Comparison of ENCODE assay signal across 28 mouse cellular contexts in genomic region chr5:64764452-64764851, GRCm38 (mm10). TPM values are rescaled to one million over a fixed set of nuclear protein-coding genes. Genes with fewer than 3 reads are reported as not detected.
DNase-seq lines count a peak whose midpoint lies in the region; ATAC-seq and TF ChIP-seq lines count a peak whose summit lies in the region.
"Had no signal": no experiment of that assay in that cellular context is flagged by ENCODE, and none has a peak within 500 bp of the region (broad histone marks: within the 10 kb centered on the region; RNA-seq: fewer than 3 reads in every experiment).

No protein-coding gene starts in this region.

- H3K36me3 ChIP-seq in thymus, adult 2 months (ENCODE audit: control insufficient read depth, insufficient read depth, low read length), result no peaks in the 10 kb centered on the region
- H3K36me3 ChIP-seq: embryonic facial prominence, embryonic 12.5 days; forebrain, embryonic 12.5 days; heart, embryonic 13.5 days; neural tube, embryonic 13.5 days; stomach, embryonic 15.5 days had no signal

- DNase-seq in thymus, adult 2 months, result peak; percentile 28
- DNase-seq in thymus, postnatal 4 days, result no peak
- DNase-seq in ZHBTc4 (ENCODE audit: low read depth, low spot score), result peak; percentile 48
- peak; percentile 14 to 38 for DNase-seq in thymus, postnatal 36 days
- DNase-seq in left cerebral cortex, adult 9 months (ENCODE audit: low spot score in 2 of 2), result no peak
- no peak for DNase-seq in cerebellum, adult 8-10 months
- DNase-seq in kidney, adult 8-10 months, result no peak
- DNase-seq: adrenal gland, postnatal 10 days; cerebellum, postnatal 14 days; heart, adult 2 months; heart, postnatal 14 days; kidney, adult 11 months; layer of hippocampus, adult 9-11 months; lung, embryonic 14.5 days; midbrain, embryonic 14.5 days; retina, postnatal 1 day; right cerebral cortex, postnatal 25 days; spleen, adult 18-20 months had no signal

- TF ChIP-seq POLR2A in thymus, adult 2 months (IDR thresholded peaks at IDR 0.05; ENCODE audit: control insufficient read depth, extremely low read depth, insufficient read depth, low read length, poor library complexity), result no peak

- H3K4me1 ChIP-seq in thymus, adult 2 months (replicated peaks; ENCODE audit: control insufficient read depth, insufficient read depth, low read length), result peaks cover 18% of the 10 kb centered on the region
- H3K4me1 ChIP-seq: embryonic facial prominence, embryonic 12.5 days; forebrain, embryonic 12.5 days; heart, embryonic 13.5 days; neural tube, embryonic 13.5 days; stomach, embryonic 15.5 days had no signal

- no peaks in the 10 kb centered on the region for H3K27me3 ChIP-seq in thymus, adult 2 months (ENCODE audit: control insufficient read depth, insufficient read depth, low read length)
- H3K27me3 ChIP-seq: embryonic facial prominence, embryonic 12.5 days; forebrain, embryonic 12.5 days; heart, embryonic 13.5 days; neural tube, embryonic 13.5 days; stomach, embryonic 15.5 days had no signal

- H3K27ac ChIP-seq in thymus, adult 2 months (ENCODE audit: control insufficient read depth, insufficient read depth, low read length), result peak overlapping the region; percentile 28
- H3K27ac ChIP-seq: embryonic facial prominence, embryonic 12.5 days; forebrain, embryonic 12.5 days; heart, adult 2 months; heart, embryonic 13.5 days; hindbrain, postnatal 0 days; kidney, postnatal 0 days; liver, embryonic 14.5 days; neural tube, embryonic 13.5 days; stomach, embryonic 15.5 days had no signal

- no peak overlapping the region for H3K4me3 ChIP-seq in thymus, adult 2 months (ENCODE audit: control insufficient read depth, insufficient read depth, low read length)
- H3K4me3 ChIP-seq: embryonic facial prominence, embryonic 12.5 days; erythroblast, embryonic 14.5 days; forebrain, embryonic 12.5 days; heart, adult 2 months; heart, embryonic 13.5 days; neural tube, embryonic 13.5 days; stomach, embryonic 15.5 days had no signal

- TF ChIP-seq CTCF in thymus, adult 2 months (IDR thresholded peaks at IDR 0.05; ENCODE audit: borderline replicate concordance, control insufficient read depth, extremely low read depth, insufficient read depth, low read length, poor library complexity), result no peak

- ATAC-seq in megakaryocyte, adult 5-6 weeks (ENCODE audit: poor library complexity, severe bottlenecking), result 0 out of 2 replicates have a peak, but pooled peaks have one; percentile 21
- ATAC-seq: hindbrain, postnatal 0 days had no signal

RNA-seq across cellular contexts. Expression of gene Klf3, which starts 38.7 kb away (rescaled TPM):
- 175 and 197 TPM in 2 replicates for polyA plus RNA-seq in thymus, adult 2 months (2012; rRNA removed)
- total RNA-seq in megakaryocyte, adult 5-6 weeks (2015), result 114 and 119 TPM in 2 replicates
- 43.4 and 55.4 TPM in 2 replicates for total RNA-seq in megakaryocyte, adult 5-6 weeks (2017)

Comparison
In these comparisons a context has a peak if more than half of its experiments do, and no peak if none do; other contexts are left out.
1. DNase-seq: peak in thymus, adult 2 months (single experiment), ZHBTc4 (single experiment) and thymus, postnatal 36 days (2 of 2); none in thymus, postnatal 4 days (single experiment), left cerebral cortex, adult 9 months (0 of 2), cerebellum, adult 8-10 months (single experiment) and kidney, adult 8-10 months (0 of 2).